Mouse (Mus musculus): ENCODE data around the gene Kalrn.
A peak's percentile ranks its signal among the peaks of the same experiment; 100 is the strongest.

Gene Kalrn

GRCm38 (mm10) chr16:34417383-34417782, 155.9 kb downstream of the Kalrn start:
- DNase-seq = no peak

DNA sequence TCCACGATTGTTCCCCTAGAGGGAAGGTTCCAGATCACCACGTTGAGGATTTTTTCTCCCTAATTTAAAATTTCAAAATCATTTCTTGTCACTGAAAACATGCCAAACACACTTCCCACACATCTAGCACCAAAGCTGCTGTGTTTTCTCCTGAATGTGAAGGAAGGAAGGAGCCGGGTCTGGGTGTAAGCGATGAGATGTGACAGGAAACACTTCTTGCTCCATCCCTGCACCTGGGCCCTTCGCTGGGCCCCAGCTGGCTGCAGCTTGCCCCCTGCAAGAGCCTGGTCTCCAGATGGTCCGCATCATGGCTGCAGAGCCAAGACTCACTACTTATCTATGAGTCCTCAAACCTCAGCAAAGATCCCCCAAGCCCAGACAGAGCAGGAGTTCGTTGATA, 158.8 kb downstream of the Kalrn start:
- peak; percentile 73 for DNase-seq

DNA sequence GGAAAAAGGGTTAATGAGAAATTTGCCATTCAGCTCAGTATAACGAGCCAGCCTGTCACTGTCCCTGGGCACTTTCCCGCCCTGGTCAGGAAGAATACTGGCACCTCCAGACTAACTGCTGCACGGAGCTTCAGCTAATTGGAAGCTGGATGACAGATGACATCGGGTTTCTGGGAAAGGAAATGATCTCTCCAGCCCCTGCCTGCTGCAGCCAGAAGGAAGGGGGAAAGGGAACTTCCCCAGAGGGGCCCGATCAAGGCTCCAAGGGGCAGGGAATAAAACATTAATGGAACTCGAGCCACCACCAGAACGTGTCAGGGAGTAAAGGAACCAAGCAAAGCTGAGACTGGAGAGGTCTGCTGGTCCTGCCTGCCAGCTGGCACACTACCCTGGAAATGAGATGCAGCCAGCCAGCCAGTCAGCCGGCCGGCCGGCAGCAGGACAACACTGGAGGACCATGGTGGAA, 159.4 kb downstream of the Kalrn start:
- peak; percentile 47 for DNase-seq

DNA sequence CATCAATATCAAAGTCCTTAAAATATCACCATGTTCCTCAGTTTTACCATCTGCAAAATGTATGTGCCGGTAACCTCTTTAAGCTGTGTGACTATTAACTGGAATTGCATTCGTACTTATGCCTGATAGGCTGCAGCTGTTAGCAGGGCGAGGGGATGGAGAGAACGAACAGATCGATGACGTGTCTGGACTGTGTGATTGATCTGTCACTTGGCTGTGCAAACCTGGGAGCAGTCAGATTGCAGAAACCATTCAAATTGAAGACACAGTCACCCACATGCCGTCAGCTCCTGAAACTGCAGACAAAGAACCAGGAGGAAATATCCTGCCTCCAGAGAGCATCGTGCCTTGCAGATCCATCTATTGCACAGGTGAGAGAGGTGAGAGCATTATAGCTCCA, 166.3 kb downstream of the Kalrn start:
- DNase-seq = no peak

DNA sequence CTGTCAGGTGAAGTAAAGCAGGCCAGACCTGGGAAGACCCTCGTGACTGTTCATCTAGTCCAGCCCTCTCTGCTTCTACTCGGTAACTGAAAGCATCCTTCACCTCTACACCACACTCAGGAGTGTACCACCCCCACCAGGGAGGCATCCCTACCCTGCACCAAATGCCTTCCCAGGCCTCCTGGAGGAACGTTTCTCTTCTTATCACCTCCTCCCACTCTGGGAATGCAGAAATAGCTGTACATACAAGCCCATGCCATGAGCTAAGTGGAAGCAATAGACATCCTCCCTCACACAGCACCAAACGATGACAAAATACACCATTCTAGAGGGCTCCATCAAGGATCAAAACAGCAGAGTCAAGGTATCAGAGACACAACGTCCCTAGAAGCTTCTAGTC, 168.2 kb downstream of the Kalrn start:
- no peak for DNase-seq

GRCm38 (mm10) chr16:34401216-34401615, 172.1 kb downstream of the Kalrn start:
- DNase-seq = no peak

GRCm38 (mm10) chr16:34400102-34400728, 173.1 kb downstream of the Kalrn start:
- DNase-seq = no peak

GRCm38 (mm10) chr16:34395221-34395811, 178.0 kb downstream of the Kalrn start:
- peak; percentile 65 for DNase-seq

DNA sequence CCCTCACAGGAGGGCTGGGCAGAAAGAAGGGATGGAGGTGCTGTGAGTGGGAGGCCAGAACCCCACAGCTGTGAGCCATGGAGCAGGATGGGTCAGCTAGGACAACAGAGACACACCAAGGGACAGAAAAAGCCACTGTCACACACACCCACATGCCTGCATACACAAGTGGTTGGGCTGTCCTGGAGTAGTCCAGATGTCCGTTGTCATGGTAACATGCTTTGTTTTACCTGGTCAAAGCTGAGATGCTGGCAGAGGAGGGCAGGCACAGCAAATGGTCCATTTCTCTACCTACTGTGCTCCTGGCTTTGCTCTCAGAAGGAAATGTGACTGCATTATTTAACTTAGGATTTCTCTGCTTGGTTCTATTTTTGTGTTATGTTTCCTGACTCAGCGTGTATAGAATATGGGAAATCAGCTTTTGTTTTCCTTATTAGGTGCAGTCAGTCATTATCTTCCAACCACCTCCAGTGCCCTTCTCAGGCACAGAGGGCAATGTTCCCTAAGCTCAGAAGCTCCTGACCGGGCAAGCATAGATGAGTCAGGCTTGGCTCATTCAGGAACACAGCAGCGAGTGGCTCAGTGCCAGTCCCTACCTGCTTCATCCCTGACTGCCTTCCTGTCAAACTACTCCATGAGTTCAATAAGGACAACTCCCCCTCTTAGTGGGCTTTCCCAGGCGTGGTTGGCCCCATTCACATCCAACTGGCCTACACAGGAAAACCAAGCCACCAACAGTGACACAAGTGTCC, 183.6 kb downstream of the Kalrn start:
- DNase-seq = peak; percentile 36

DNA sequence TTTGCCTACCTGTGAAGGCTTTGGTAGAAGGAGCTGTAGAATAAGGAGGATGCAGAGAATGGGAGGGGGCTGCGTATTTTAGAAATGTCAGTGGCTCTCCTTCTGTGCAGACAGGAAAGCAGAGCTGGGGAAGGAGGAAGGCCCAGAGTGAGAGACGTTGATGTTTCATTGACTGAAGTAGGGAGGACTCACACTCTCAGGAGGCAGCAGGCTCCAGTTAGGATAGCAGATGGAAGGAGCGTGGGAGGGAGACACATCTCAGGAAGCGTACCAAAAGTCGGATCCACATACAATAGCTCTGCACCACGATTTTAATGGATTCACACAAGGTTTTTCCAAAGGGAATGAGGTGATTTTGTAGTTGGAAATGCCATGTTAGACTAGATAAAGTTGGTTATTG, 184.5 kb downstream of the Kalrn start:
- peak; percentile 91 for DNase-seq

- no peak for DNase-seq
Observed at GRCm38 (mm10) chr16:34385065-34385464, 188.3 kb downstream of the Kalrn start.

DNA sequence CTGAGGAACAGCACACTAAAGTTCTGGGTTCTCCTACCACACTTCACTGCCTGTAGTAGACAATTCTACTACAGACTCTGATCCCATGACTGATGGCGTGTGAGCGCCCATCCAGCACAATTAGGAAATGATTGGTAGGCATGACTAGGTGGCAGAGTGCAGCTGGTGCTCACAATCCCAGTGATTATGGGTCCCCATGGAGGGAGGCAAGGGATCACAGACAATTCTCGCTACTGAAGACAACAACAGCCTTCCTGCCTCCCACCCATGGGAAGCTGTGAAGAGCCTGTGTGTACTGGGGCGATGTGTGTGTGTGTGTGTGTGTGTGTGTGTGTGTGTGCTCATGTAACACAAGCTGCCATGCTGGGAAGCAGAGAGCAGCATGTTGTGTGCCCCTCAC, 190.3 kb downstream of the Kalrn start:
- DNase-seq = no peak

- DNase-seq = no peak
Observed at GRCm38 (mm10) chr16:34376166-34376857, 197.0 kb downstream of the Kalrn start.

DNA sequence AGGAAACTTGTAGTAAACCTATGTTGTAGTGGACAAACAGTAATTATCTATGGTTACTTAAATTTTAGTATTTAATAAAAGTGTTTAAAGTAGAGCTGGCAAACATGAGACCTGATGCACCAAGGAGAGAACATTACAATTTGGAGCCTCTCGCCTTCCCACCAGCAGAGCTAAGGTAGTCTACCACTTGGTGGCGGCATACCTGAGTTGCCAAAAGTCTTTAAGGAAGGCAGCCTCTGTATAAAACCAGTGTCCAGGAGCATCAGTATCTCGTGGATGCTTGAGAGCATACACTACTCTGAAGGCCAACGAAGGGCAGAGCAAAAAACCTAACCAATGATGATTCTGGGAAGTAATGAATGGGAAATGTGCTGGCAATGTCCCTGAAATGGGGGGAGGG, 199.8 kb downstream of the Kalrn start:
- DNase-seq = no peak

DNA sequence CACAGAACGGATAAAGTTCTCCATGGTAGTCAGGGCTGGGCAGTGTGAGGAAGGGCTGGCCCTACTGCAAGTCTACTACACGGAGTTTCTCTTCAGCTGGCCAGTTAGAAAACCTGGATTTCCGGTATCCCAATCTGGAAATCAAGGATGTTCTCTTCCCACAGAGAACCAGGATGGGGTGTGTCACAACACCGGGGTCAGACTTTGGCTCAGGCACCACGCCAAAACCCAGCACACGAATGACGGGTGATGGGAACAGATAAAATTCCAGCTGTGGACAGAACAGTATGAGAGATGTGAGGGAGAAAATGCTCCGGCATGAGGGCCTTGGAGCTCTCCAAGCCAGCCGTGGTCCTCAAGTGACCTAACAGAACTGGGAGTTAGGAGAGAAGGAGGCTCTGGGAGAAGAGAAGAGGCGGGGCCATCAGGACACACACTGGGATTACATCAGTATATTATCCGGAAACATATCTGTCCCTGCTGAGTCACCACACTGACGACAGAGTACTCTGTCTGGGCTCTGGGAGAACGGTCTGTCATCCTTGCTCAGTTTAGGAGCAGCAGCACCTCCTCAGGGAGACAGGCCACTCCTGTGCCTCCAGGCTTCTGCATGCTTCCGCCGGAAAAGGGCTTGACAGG, 201.1 kb downstream of the Kalrn start:
- DNase-seq = peak; percentile 53

- DNase-seq = no peak
Observed at GRCm38 (mm10) chr16:34359206-34359605, 214.1 kb downstream of the Kalrn start.

DNA sequence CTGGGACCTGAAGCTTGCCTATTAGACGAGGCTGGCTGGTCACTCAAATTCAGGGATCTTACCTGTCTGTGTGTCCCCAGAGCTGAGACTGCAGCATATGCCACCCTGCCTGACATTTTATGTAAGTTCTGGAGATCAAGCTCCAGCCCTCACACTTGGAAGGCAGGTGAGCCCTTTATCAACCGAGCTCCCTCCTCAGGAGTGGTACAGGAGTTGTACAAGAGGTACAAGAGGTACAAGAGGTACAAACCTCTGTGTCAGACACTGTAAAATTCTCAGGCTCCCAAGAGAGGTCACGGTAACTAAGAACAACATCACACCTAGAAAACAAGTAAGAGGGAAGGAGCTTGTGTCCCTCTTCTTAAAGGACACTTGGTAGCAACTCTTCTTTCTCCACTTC, 217.8 kb downstream of the Kalrn start:
- no peak for DNase-seq

DNA sequence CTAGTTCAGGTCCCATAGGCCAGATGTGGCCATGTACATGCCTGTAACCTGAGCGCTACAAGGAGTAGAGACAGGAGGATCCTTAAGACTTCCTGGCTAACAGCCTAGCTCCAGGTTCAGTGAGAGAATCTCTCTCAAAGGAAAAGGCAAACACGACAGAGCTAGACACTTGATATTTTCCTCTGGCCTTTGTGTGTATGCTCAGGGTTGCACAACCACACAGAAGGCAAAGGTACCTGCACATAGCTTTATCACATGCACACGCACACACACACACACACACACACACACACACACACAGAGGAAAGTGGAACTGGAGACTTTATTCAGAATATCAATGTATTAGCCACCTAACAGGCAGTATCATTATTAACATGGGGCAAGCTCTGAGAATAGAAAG, 219.3 kb downstream of the Kalrn start:
- no peak for DNase-seq

GRCm38 (mm10) chr16:34352747-34353146, 220.6 kb downstream of the Kalrn start:
- DNase-seq = no peak

DNA sequence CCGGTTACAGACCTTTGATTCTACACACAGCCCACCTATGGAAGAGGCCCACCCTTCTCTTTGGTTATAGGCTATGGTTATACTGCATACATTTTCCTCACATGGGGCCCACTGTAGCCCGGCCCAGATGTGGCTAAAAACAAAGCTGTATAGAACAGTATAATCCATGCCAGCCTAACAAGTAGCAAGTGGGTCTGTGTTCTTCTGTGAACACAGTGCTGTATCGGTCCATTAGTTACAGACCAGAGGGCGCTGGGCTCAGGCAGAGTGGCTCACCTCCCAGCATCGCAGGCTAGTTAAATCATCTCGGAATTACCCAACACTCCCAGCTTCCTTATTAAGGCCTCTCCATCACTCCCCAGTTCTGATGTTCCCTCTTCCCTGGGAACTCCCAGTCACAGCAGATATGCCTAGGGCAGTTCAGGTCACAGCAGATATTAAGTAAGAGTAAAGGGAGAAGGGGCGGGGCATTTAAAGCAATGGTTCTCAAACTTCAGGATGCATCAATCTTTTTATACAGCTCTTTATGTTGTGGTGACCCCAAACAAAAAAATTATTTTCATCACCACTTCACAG, 221.7 kb downstream of the Kalrn start:
- DNase-seq = no peak

- DNase-seq = no peak
Observed at GRCm38 (mm10) chr16:34347574-34347973, 225.8 kb downstream of the Kalrn start.
